Mouse (Mus musculus) midbrain, embryonic 15.5 days (tissue): ENCODE measurements around the gene Taco1. TPM values are rescaled to one million over a fixed set of nuclear protein-coding genes. Genes with fewer than 3 reads are reported as not detected.

Source experiments
- ATAC-seq: fragments of 200-750 bp; cut with Nextera tagmentation; replicated peaks from 2 replicates; pipeline ENCODE4 v1.8.0; 2017; ENCODE audit warnings: moderate TSS enrichment
- H3K27ac ChIP-seq: fragments of 300-500 bp; sonication (generic); 2 replicates; pipeline ENCODE4 v1.5.1; 2015; ENCODE audit warnings: mild to moderate bottlenecking, inconsistent platforms
- H3K27me3 ChIP-seq: fragments of 300-500 bp; sonication (generic); replicated peaks from 2 replicates; pipeline ENCODE4 v1.6.1; 2015; ENCODE audit warnings: inconsistent platforms
- H3K36me3 ChIP-seq: fragments of 300-500 bp; sonication (generic); replicated peaks from 2 replicates; pipeline ENCODE4 v1.6.1; 2015; ENCODE audit warnings: inconsistent platforms
- H3K4me1 ChIP-seq: fragments of 300-500 bp; sonication (generic); 2 replicates; pipeline ENCODE4 v1.6.1; 2015; ENCODE audit warnings: inconsistent platforms
- H3K4me2 ChIP-seq: fragments of 300-500 bp; sonication (generic); 2 replicates; pipeline ENCODE4 v1.6.1; 2015; ENCODE audit warnings: inconsistent platforms, mild to moderate bottlenecking, moderate library complexity
- H3K4me3 ChIP-seq: fragments of 300-500 bp; sonication (generic); 2 replicates; pipeline ENCODE4 v1.5.1; 2015; ENCODE audit warnings: mild to moderate bottlenecking, inconsistent platforms
- H3K9ac ChIP-seq: fragments of 300-500 bp; sonication (generic); 2 replicates; pipeline ENCODE4 v1.6.1; 2015; ENCODE audit warnings: mild to moderate bottlenecking, inconsistent platforms
- H3K9me3 ChIP-seq: fragments of 300-500 bp; sonication (generic); 2 replicates; pipeline ENCODE4 v1.6.1; 2016; ENCODE audit warnings: inconsistent platforms
- WGBS: fragments of 180-500 bp; shearing (Covaris S2); methylation state at CpG from one replicate; pipeline ENCODE4 v1.1.7; 2015; ENCODE audit warnings: mixed read lengths; 5-methylcytosine and 5-hydroxymethylcytosine counted together
- polyA plus RNA-seq: library from polyadenylated mRNA; unstranded; fragments of >200 nt; fragmentation: Nextera tagmentation; extraction: Ambion mirVana; gene quantifications from 2 replicates; pipeline ENCODE4 v1.2.1, GENCODE M21; 2015

The Taco1 gene
- polyA plus RNA-seq, 1 experiment from 2014 or later, result 7.7 TPM

- no peak overlapping the region for H3K4me2 ChIP-seq
- no peaks in the 10 kb centered on the region for H3K27me3 ChIP-seq
- no peak for ATAC-seq
- no peaks in the 10 kb centered on the region for H3K9me3 ChIP-seq
- no peak overlapping the region for H3K9ac ChIP-seq
- H3K36me3 ChIP-seq, result peaks cover 18% of the 10 kb centered on the region
- H3K4me3 ChIP-seq, result no peak overlapping the region
- H3K4me1 ChIP-seq, result peaks cover 9% of the 10 kb centered on the region
- no peak overlapping the region for H3K27ac ChIP-seq
Observed at GRCm38 (mm10) chr11:106044349-106044748, 21.5 kb upstream of the Taco1 start.

GRCm38 (mm10) chr11:106045256-106045655, 20.6 kb upstream of the Taco1 start:
- H3K36me3 ChIP-seq, result peaks cover 22% of the 10 kb centered on the region
- ATAC-seq, result no peak
- no peaks in the 10 kb centered on the region for H3K9me3 ChIP-seq
- no peaks in the 10 kb centered on the region for H3K27me3 ChIP-seq
- H3K27ac ChIP-seq, result no peak overlapping the region
- WGBS, result 99% methylated on average over 1 of the region's 1 CpGs
- no peak overlapping the region for H3K4me2 ChIP-seq
- 0 out of 2 replicates have a peak, but pooled peaks cover 4% of the 10 kb centered on the region for H3K4me1 ChIP-seq
- no peak overlapping the region for H3K4me3 ChIP-seq
- H3K9ac ChIP-seq, result no peak overlapping the region

GRCm38 (mm10) chr11:106045780-106046179, 20.1 kb upstream of the Taco1 start:
- Histone ChIP-seq H3K9me3 (no peaks in the 10 kb centered on the region), H3K4me3 (no peak overlapping the region), H3K27ac (no peak overlapping the region), H3K9ac (no peak overlapping the region), H3K4me1 (0 out of 2 replicates have a peak, but pooled peaks cover under 1% of the 10 kb centered on the region), H3K27me3 (no peaks in the 10 kb centered on the region), H3K36me3 (peaks cover 22% of the 10 kb centered on the region), H3K4me2 (no peak overlapping the region)
- ATAC-seq, result no peak
- WGBS, result 98% methylated on average over 3 of the region's 3 CpGs

GRCm38 (mm10) chr11:106046584-106046983, 19.3 kb upstream of the Taco1 start:
- no peaks in the 10 kb centered on the region for H3K27me3 ChIP-seq
- no peaks in the 10 kb centered on the region for H3K4me1 ChIP-seq
- ATAC-seq, result no peak
- H3K9me3 ChIP-seq, result no peaks in the 10 kb centered on the region
- H3K4me3 ChIP-seq, result no peak overlapping the region
- WGBS, result 90% methylated on average over 9 of the region's 9 CpGs
- peaks cover 29% of the 10 kb centered on the region for H3K36me3 ChIP-seq
- H3K9ac ChIP-seq, result no peak overlapping the region
- no peak overlapping the region for H3K27ac ChIP-seq
- H3K4me2 ChIP-seq, result no peak overlapping the region

- H3K4me3 ChIP-seq, result no peak overlapping the region
- H3K27me3 ChIP-seq, result no peaks in the 10 kb centered on the region
- no peaks in the 10 kb centered on the region for H3K4me1 ChIP-seq
- H3K36me3 ChIP-seq, result peaks cover 72% of the 10 kb centered on the region
- H3K4me2 ChIP-seq, result no peak overlapping the region
- no peak overlapping the region for H3K27ac ChIP-seq
- no peak for ATAC-seq
- no peaks in the 10 kb centered on the region for H3K9me3 ChIP-seq
- WGBS, result 90% methylated on average over 2 of the region's 2 CpGs
- H3K9ac ChIP-seq, result no peak overlapping the region
Observed at GRCm38 (mm10) chr11:106053921-106054320, 11.9 kb upstream of the Taco1 start.

- Histone ChIP-seq H3K27ac (no peak overlapping the region), H3K27me3 (no peaks in the 10 kb centered on the region), H3K9me3 (no peaks in the 10 kb centered on the region), H3K4me2 (no peak overlapping the region), H3K9ac (no peak overlapping the region), H3K4me3 (no peak overlapping the region), H3K36me3 (peaks cover 72% of the 10 kb centered on the region), H3K4me1 (no peaks in the 10 kb centered on the region)
- no peak for ATAC-seq
- WGBS, result 97% methylated on average over 8 of the region's 8 CpGs
Observed at GRCm38 (mm10) chr11:106054600-106054999, 11.3 kb upstream of the Taco1 start.

- ATAC-seq, result no peak
- no peaks in the 10 kb centered on the region for H3K27me3 ChIP-seq
- H3K4me2 ChIP-seq, result no peak overlapping the region
- peaks cover 76% of the 10 kb centered on the region for H3K36me3 ChIP-seq
- no peaks in the 10 kb centered on the region for H3K4me1 ChIP-seq
- no peaks in the 10 kb centered on the region for H3K9me3 ChIP-seq
- no peak overlapping the region for H3K4me3 ChIP-seq
- no peak overlapping the region for H3K9ac ChIP-seq
- WGBS, result 92% methylated on average over 6 of the region's 6 CpGs
- H3K27ac ChIP-seq, result no peak overlapping the region
Observed at GRCm38 (mm10) chr11:106055341-106055740, 10.5 kb upstream of the Taco1 start.

GRCm38 (mm10) chr11:106056819-106057491, 8.9 kb upstream of the Taco1 start:
- Histone ChIP-seq H3K4me2 (no peak overlapping the region), H3K9ac (no peak overlapping the region), H3K36me3 (peaks cover 66% of the 10 kb centered on the region), H3K27me3 (no peaks in the 10 kb centered on the region), H3K9me3 (no peaks in the 10 kb centered on the region), H3K27ac (no peak overlapping the region), H3K4me1 (no peaks in the 10 kb centered on the region), H3K4me3 (no peak overlapping the region)
- no peak for ATAC-seq
- WGBS, result 95% methylated on average over 8 of the region's 8 CpGs

GRCm38 (mm10) chr11:106058020-106058419, 7.8 kb upstream of the Taco1 start:
- H3K4me3 ChIP-seq, result no peak overlapping the region
- H3K27me3 ChIP-seq, result no peaks in the 10 kb centered on the region
- no peak overlapping the region for H3K27ac ChIP-seq
- H3K4me2 ChIP-seq, result no peak overlapping the region
- peaks cover 57% of the 10 kb centered on the region for H3K36me3 ChIP-seq
- ATAC-seq, result no peak
- no peak overlapping the region for H3K9ac ChIP-seq
- WGBS, result 84% methylated on average over 8 of the region's 8 CpGs
- no peaks in the 10 kb centered on the region for H3K9me3 ChIP-seq
- H3K4me1 ChIP-seq, result no peaks in the 10 kb centered on the region

GRCm38 (mm10) chr11:106060549-106060948, 5.3 kb upstream of the Taco1 start:
- Histone ChIP-seq H3K4me2 (no peak overlapping the region), H3K27me3 (no peaks in the 10 kb centered on the region), H3K27ac (no peak overlapping the region), H3K4me1 (no peaks in the 10 kb centered on the region), H3K9ac (no peak overlapping the region), H3K36me3 (peaks cover 32% of the 10 kb centered on the region), H3K9me3 (no peaks in the 10 kb centered on the region), H3K4me3 (no peak overlapping the region)
- 88% methylated on average over 1 of the region's 1 CpGs for WGBS
- ATAC-seq, result no peak

- Histone ChIP-seq H3K36me3 (peaks cover 25% of the 10 kb centered on the region), H3K4me1 (peaks cover under 1% of the 10 kb centered on the region), H3K27me3 (no peaks in the 10 kb centered on the region), H3K4me3 (no peak overlapping the region), H3K9ac (no peak overlapping the region), H3K9me3 (no peaks in the 10 kb centered on the region), H3K4me2 (no peak overlapping the region), H3K27ac (no peak overlapping the region)
- WGBS, result 87% methylated on average over 1 of the region's 1 CpGs
- no peak for ATAC-seq
Observed at GRCm38 (mm10) chr11:106061311-106061710, 4.5 kb upstream of the Taco1 start.

GRCm38 (mm10) chr11:106063756-106064155, 2.1 kb upstream of the Taco1 start:
- peaks cover 10% of the 10 kb centered on the region for H3K36me3 ChIP-seq
- no peaks in the 10 kb centered on the region for H3K27me3 ChIP-seq
- peaks cover 13% of the 10 kb centered on the region for H3K4me1 ChIP-seq
- no peak overlapping the region for H3K9ac ChIP-seq
- no peak overlapping the region for H3K4me2 ChIP-seq
- no peak overlapping the region for H3K4me3 ChIP-seq
- H3K27ac ChIP-seq, result no peak overlapping the region
- 89% methylated on average over 5 of the region's 5 CpGs for WGBS
- no peaks in the 10 kb centered on the region for H3K9me3 ChIP-seq
- ATAC-seq, result no peak
